Mouse (Mus musculus) liver, embryonic 12.5 days (tissue): ENCODE results near the gene Rhoj. TPM values are rescaled to one million over a fixed set of nuclear protein-coding genes. Genes with fewer than 3 reads are reported as not detected.

ENCODE experiments used
- ATAC-seq: fragments of 200-750 bp; cut with Nextera tagmentation; 2 replicates; pipeline ENCODE4 v1.8.0; 2017; ENCODE audit warnings: moderate number of reproducible peaks, mild to moderate bottlenecking, moderate library complexity
- H3K27ac ChIP-seq: fragments of 300-500 bp; sonication (generic); 2 replicates; pipeline ENCODE4 v1.5.1; 2016; ENCODE audit warnings: mild to moderate bottlenecking
- H3K27me3 ChIP-seq: fragments of 300-500 bp; sonication (generic); replicated peaks from 2 replicates; pipeline ENCODE4 v1.6.1; 2016; ENCODE audit warnings: mild to moderate bottlenecking, moderate library complexity
- H3K36me3 ChIP-seq: fragments of 300-500 bp; sonication (generic); 2 replicates; pipeline ENCODE4 v1.6.1; 2016; ENCODE audit warnings: mild to moderate bottlenecking, moderate library complexity
- H3K4me1 ChIP-seq: fragments of 300-500 bp; sonication (generic); 2 replicates; pipeline ENCODE4 v1.6.1; 2016
- H3K4me2 ChIP-seq: fragments of 300-500 bp; sonication (generic); 2 replicates; pipeline ENCODE4 v1.6.1; 2016; ENCODE audit warnings: mild to moderate bottlenecking, moderate library complexity
- H3K4me3 ChIP-seq: fragments of 300-500 bp; sonication (generic); 2 replicates; pipeline ENCODE4 v1.5.1; 2016; ENCODE audit warnings: mild to moderate bottlenecking, moderate library complexity
- H3K9ac ChIP-seq: fragments of 300-500 bp; sonication (generic); 2 replicates; pipeline ENCODE4 v1.6.1; 2016; ENCODE audit warnings: mild to moderate bottlenecking, moderate library complexity
- H3K9me3 ChIP-seq: fragments of 300-500 bp; sonication (generic); replicated peaks from 2 replicates; pipeline ENCODE4 v1.6.1; 2016; ENCODE audit warnings: mild to moderate bottlenecking, moderate library complexity
- WGBS: fragments of 180-500 bp; shearing (Covaris S2); methylation state at CpG from one replicate; pipeline ENCODE4 v1.1.7; 2016; ENCODE audit not compliant: insufficient replicate concordance; 5-methylcytosine and 5-hydroxymethylcytosine counted together
- polyA plus RNA-seq: library from polyadenylated mRNA; unstranded; fragments of >200 nt; fragmentation: Nextera tagmentation; extraction: Ambion mirVana; gene quantifications from 2 replicates; pipeline ENCODE4 v1.2.1, GENCODE M21; 2016

The Rhoj gene
- 8.5 and 9.3 TPM in 2 replicates for polyA plus RNA-seq

- Histone ChIP-seq H3K36me3 (no peaks in the 10 kb centered on the region), H3K4me3 (peak within 1 kb of the TSS; percentile 52), H3K27ac (peak within 1 kb of the TSS; percentile 68), H3K27me3 (peaks cover 47% of the 10 kb centered on the region), H3K4me1 (0 out of 2 replicates have a peak, but pooled peaks cover 21% of the 10 kb centered on the region), H3K4me2 (peak within 1 kb of the TSS; percentile 67), H3K9me3 (no peaks in the 10 kb centered on the region), H3K9ac (peak within 1 kb of the TSS; percentile 56)
- ATAC-seq = peak; percentile 59
- WGBS = under 1% methylated on average over 34 of the region's 34 CpGs
Observed at GRCm38 (mm10) chr12:75307961-75308951, at the start of gene Rhoj. Gene Rhoj (plus strand): TSS chr12:75308322.

GRCm38 (mm10) chr12:75271726-75272125 is 36.4 kb upstream of the Rhoj start:
- 18% methylated on average over 4 of the region's 4 CpGs for WGBS
- Histone ChIP-seq H3K36me3 (no peaks in the 10 kb centered on the region), H3K4me2 (no peak overlapping the region)

GRCm38 (mm10) chr12:75275730-75276129 is 32.4 kb upstream of the Rhoj start:
- Histone ChIP-seq H3K27me3 (no peaks in the 10 kb centered on the region), H3K27ac (no peak overlapping the region), H3K9me3 (no peaks in the 10 kb centered on the region), H3K9ac (no peak overlapping the region), H3K4me3 (no peak overlapping the region), H3K36me3 (no peaks in the 10 kb centered on the region), H3K4me2 (no peak overlapping the region), H3K4me1 (no peaks in the 10 kb centered on the region)
- ATAC-seq = no peak
- whole genome bisulfite sequencing = 38% methylated on average over 2 of the region's 2 CpGs

More at GRCm38 (mm10) chr12:75271726-75272125, 36.4 kb upstream of the Rhoj start:
- no peak overlapping the region for H3K27ac ChIP-seq
- no peaks in the 10 kb centered on the region for H3K27me3 ChIP-seq
- H3K4me1 ChIP-seq = no peaks in the 10 kb centered on the region
- H3K9ac ChIP-seq = no peak overlapping the region
- ATAC-seq = no peak
- no peaks in the 10 kb centered on the region for H3K9me3 ChIP-seq
- no peak overlapping the region for H3K4me3 ChIP-seq

GRCm38 (mm10) chr12:75277425-75277824 is 30.7 kb upstream of the Rhoj start:
- Histone ChIP-seq H3K4me2 (no peak overlapping the region), H3K9me3 (no peaks in the 10 kb centered on the region), H3K27me3 (no peaks in the 10 kb centered on the region), H3K4me3 (no peak overlapping the region), H3K9ac (no peak overlapping the region), H3K36me3 (no peaks in the 10 kb centered on the region), H3K27ac (no peak overlapping the region), H3K4me1 (no peaks in the 10 kb centered on the region)
- WGBS = 48% methylated on average over 2 of the region's 2 CpGs
- ATAC-seq = no peak

- Histone ChIP-seq H3K9ac (no peak overlapping the region), H3K9me3 (no peaks in the 10 kb centered on the region), H3K27me3 (no peaks in the 10 kb centered on the region), H3K36me3 (no peaks in the 10 kb centered on the region), H3K4me1 (0 out of 2 replicates have a peak, but pooled peaks cover 6% of the 10 kb centered on the region), H3K4me3 (no peak overlapping the region), H3K4me2 (no peak overlapping the region), H3K27ac (no peak overlapping the region)
- 52% methylated on average over 7 of the region's 7 CpGs for WGBS
- ATAC-seq = no peak
Observed at GRCm38 (mm10) chr12:75280502-75280901, 27.6 kb upstream of the Rhoj start.

- ATAC-seq = 0 out of 2 replicates have a peak, but pooled peaks have one; percentile 49
- Histone ChIP-seq H3K9me3 (no peaks in the 10 kb centered on the region), H3K4me2 (no peak overlapping the region), H3K9ac (no peak overlapping the region), H3K4me1 (0 out of 2 replicates have a peak, but pooled peaks cover 6% of the 10 kb centered on the region), H3K4me3 (no peak overlapping the region), H3K36me3 (no peaks in the 10 kb centered on the region), H3K27ac (no peak overlapping the region), H3K27me3 (no peaks in the 10 kb centered on the region)
- WGBS = 29% methylated on average over 2 of the region's 2 CpGs
Observed at GRCm38 (mm10) chr12:75283226-75283625, 24.9 kb upstream of the Rhoj start.

GRCm38 (mm10) chr12:75286166-75286565 is 22.0 kb upstream of the Rhoj start:
- Histone ChIP-seq H3K36me3 (no peaks in the 10 kb centered on the region), H3K4me2 (no peak overlapping the region), H3K4me3 (no peak overlapping the region), H3K27ac (no peak overlapping the region), H3K4me1 (0 out of 2 replicates have a peak, but pooled peaks cover 6% of the 10 kb centered on the region), H3K9me3 (no peaks in the 10 kb centered on the region), H3K9ac (no peak overlapping the region), H3K27me3 (no peaks in the 10 kb centered on the region)
- WGBS = 53% methylated on average over 3 of the region's 3 CpGs
- no peak for ATAC-seq

GRCm38 (mm10) chr12:75290524-75290923 is 17.6 kb upstream of the Rhoj start:
- Histone ChIP-seq H3K4me1 (no peaks in the 10 kb centered on the region), H3K9ac (no peak overlapping the region), H3K27me3 (no peaks in the 10 kb centered on the region), H3K4me3 (no peak overlapping the region), H3K27ac (no peak overlapping the region), H3K36me3 (no peaks in the 10 kb centered on the region), H3K9me3 (no peaks in the 10 kb centered on the region), H3K4me2 (no peak overlapping the region)
- 57% methylated on average over 2 of the region's 2 CpGs for WGBS
- ATAC-seq = no peak

- Histone ChIP-seq H3K9ac (no peak overlapping the region), H3K4me3 (no peak overlapping the region), H3K36me3 (no peaks in the 10 kb centered on the region), H3K27ac (no peak overlapping the region), H3K4me1 (no peaks in the 10 kb centered on the region), H3K9me3 (no peaks in the 10 kb centered on the region), H3K4me2 (no peak overlapping the region), H3K27me3 (no peaks in the 10 kb centered on the region)
- no peak for ATAC-seq
- WGBS = 75% methylated on average over 5 of the region's 5 CpGs
Observed at GRCm38 (mm10) chr12:75291556-75291955, 16.6 kb upstream of the Rhoj start.

GRCm38 (mm10) chr12:75292939-75293338 is 15.2 kb upstream of the Rhoj start:
- ATAC-seq = no peak
- 71% methylated on average over 6 of the region's 6 CpGs for WGBS

GRCm38 (mm10) chr12:75299865-75300264 is 8.3 kb upstream of the Rhoj start:
- Histone ChIP-seq H3K27me3 (peaks cover 3% of the 10 kb centered on the region; the same call in 1 of the 2 replicates), H3K4me1 (peaks cover 6% of the 10 kb centered on the region; the same call in 1 of the 2 replicates), H3K27ac (no peak overlapping the region), H3K4me2 (no peak overlapping the region), H3K36me3 (no peaks in the 10 kb centered on the region), H3K4me3 (no peak overlapping the region), H3K9me3 (no peaks in the 10 kb centered on the region), H3K9ac (no peak overlapping the region)
- 15% methylated on average over 1 of the region's 1 CpGs for WGBS
- ATAC-seq = no peak

More at GRCm38 (mm10) chr12:75292939-75293338, 15.2 kb upstream of the Rhoj start:
- no peaks in the 10 kb centered on the region for H3K36me3 ChIP-seq
- no peak overlapping the region for H3K4me3 ChIP-seq
- no peak overlapping the region for H3K9ac ChIP-seq
- no peaks in the 10 kb centered on the region for H3K4me1 ChIP-seq
- H3K9me3 ChIP-seq = no peaks in the 10 kb centered on the region
- H3K27ac ChIP-seq = no peak overlapping the region
- H3K4me2 ChIP-seq = no peak overlapping the region
- no peaks in the 10 kb centered on the region for H3K27me3 ChIP-seq

GRCm38 (mm10) chr12:75304132-75304531 is 4.0 kb upstream of the Rhoj start:
- H3K27me3 ChIP-seq = peaks cover 33% of the 10 kb centered on the region
- H3K4me3 ChIP-seq = no peak overlapping the region
- ATAC-seq = no peak
- no peaks in the 10 kb centered on the region for H3K36me3 ChIP-seq
- no peaks in the 10 kb centered on the region for H3K9me3 ChIP-seq
- WGBS = 79% methylated on average over 6 of the region's 6 CpGs
- H3K4me1 ChIP-seq = peaks cover 16% of the 10 kb centered on the region; the same call in 1 of the 2 replicates
- no peak overlapping the region for H3K4me2 ChIP-seq
- H3K9ac ChIP-seq = no peak overlapping the region
- no peak overlapping the region for H3K27ac ChIP-seq
